Mouse (Mus musculus) forebrain, embryonic 14.5 days (tissue): ENCODE data around the gene Lrrc20. TPM values are rescaled to one million over a fixed set of nuclear protein-coding genes. Genes with fewer than 3 reads are reported as not detected.
A peak's percentile ranks its signal among the peaks of the same experiment; 100 is the strongest.

ENCODE experiments used
- ATAC-seq: fragments of 200-750 bp; cut with Nextera tagmentation; 2 replicates; pipeline ENCODE4 v1.8.0; 2017; ENCODE audit warnings: mild to moderate bottlenecking, moderate library complexity
- DNase-seq: peaks from one replicate; pipeline ENCODE4 v3.0.0-alpha.2; 2015; ENCODE audit warnings: low spot score
- H3K27ac ChIP-seq: fragments of 300-500 bp; sonication (generic); 2 replicates; pipeline ENCODE4 v1.5.1; 2014; ENCODE audit warnings: low read depth, mild to moderate bottlenecking, control low read depth, low read length, moderate library complexity
- H3K27me3 ChIP-seq: fragments of 300-500 bp; sonication (generic); replicated peaks from 2 replicates; pipeline ENCODE4 v1.6.1; 2014; ENCODE audit warnings: low read length, control low read depth, mixed read lengths; ENCODE audit not compliant: control insufficient read depth, insufficient read depth
- H3K36me3 ChIP-seq: fragments of 300-500 bp; sonication (generic); 2 replicates; pipeline ENCODE4 v1.6.1; 2014; ENCODE audit warnings: low read length, control low read depth; ENCODE audit not compliant: control insufficient read depth, insufficient read depth
- H3K4me1 ChIP-seq: fragments of 300-500 bp; sonication (generic); 2 replicates; pipeline ENCODE4 v1.6.1; 2014; ENCODE audit warnings: antibody characterized with exemption, low read length, control low read depth; ENCODE audit not compliant: control insufficient read depth, insufficient read depth
- H3K4me2 ChIP-seq: fragments of 300-500 bp; sonication (generic); 2 replicates; pipeline ENCODE4 v1.6.1; 2014; ENCODE audit warnings: mild to moderate bottlenecking, control low read depth, low read length
- H3K4me3 ChIP-seq: fragments of 300-500 bp; sonication (generic); 2 replicates; pipeline ENCODE4 v1.5.1; 2014; ENCODE audit warnings: low read depth, low read length, control low read depth
- H3K9ac ChIP-seq: fragments of 300-500 bp; sonication (generic); 2 replicates; pipeline ENCODE4 v1.6.1; 2014; ENCODE audit warnings: mild to moderate bottlenecking, low read length, control low read depth, moderate library complexity
- H3K9me3 ChIP-seq: fragments of 300-500 bp; sonication (generic); replicated peaks from 2 replicates; pipeline ENCODE4 v1.6.1; 2016; ENCODE audit warnings: low read length, control low read depth, mixed read lengths; ENCODE audit not compliant: control insufficient read depth
- WGBS: fragments of 180-500 bp; shearing (Covaris S2); extraction: QIAGEN DNeasy Blood & Tissue Kit; methylation state at CpG from one replicate; pipeline ENCODE4 v1.1.7; 2014; 5-methylcytosine and 5-hydroxymethylcytosine counted together
- polyA plus RNA-seq: library from polyadenylated mRNA; unstranded; fragments of >200 nt; fragmentation: Nextera tagmentation; extraction: Ambion mirVana; gene quantifications from 2 replicates; pipeline ENCODE4 v1.2.1, GENCODE M21; 2014

Gene Lrrc20
- polyA plus RNA-seq, 1 experiment from 2014 or later: 21.3 TPM

DNA sequence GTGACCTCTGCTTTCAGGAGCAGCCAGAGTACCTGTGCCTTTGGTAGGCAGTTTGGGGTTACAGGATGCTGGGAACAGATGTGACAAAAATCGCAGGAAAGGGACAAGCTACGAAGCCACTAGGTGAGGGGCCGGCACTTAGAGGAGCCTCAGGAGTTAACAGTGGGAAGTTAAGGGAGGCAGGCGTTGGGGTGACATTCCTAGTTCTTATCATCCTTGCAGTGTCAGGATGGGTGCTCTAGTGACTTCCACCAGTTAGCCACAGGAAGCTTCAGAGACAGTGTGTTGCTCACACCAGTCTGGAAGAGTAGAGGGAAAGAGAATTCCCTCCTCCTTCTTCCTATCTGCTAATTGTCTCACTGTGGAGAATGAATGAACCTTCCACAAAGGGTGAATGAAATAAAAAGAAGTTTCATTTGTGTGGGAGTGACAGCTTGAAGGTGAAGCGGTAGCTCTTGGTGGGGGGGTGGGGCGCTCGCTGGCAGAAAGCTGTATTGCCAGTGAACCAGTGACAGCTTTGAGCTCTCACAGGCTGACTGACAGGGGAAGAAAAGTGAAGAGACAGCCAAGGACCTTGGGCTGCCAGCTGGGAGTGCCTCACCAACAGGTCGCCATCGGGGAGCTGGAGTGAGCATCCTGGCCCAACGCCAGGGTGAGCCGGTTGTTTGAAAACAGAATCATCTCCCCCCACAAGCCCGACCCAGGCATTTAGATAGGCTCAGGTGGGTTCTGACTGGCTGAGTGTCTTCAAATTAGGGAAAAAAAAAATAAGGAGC, 41.9 kb downstream of the Lrrc20 start:
- H3K4me1 ChIP-seq: peaks cover 16% of the 10 kb centered on the region
- H3K27me3 ChIP-seq: no peaks in the 10 kb centered on the region
- no peak overlapping the region for H3K4me2 ChIP-seq
- H3K4me3 ChIP-seq: no peak overlapping the region
- ATAC-seq (peak; percentile 91), DNase-seq (peak; percentile 87)
- no peaks in the 10 kb centered on the region for H3K9me3 ChIP-seq
- 26% methylated on average over 12 of the region's 12 CpGs for WGBS
- no peak overlapping the region for H3K27ac ChIP-seq
- H3K36me3 ChIP-seq: no peaks in the 10 kb centered on the region
- H3K9ac ChIP-seq: no peak overlapping the region

DNA sequence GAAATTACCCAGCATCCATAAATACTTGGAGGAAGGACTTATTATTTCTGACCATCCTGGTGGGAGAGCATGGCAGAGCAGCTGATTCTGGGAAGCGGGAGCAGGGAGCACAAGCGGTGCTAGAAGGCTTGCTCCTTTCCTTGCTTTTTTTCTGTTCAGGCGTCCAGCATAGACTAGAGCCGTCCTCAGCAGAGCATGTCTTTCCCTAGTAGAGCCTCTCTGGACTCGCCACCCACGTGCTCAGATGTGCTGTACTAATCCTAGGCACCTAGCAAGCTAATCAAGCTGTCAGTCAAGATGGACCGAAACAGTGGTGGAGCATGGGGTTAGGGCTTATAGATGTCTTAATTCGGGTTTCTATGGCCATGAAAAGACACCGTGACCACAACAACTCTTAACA, 42.7 kb downstream of the Lrrc20 start:
- no peaks in the 10 kb centered on the region for H3K9me3 ChIP-seq
- no peaks in the 10 kb centered on the region for H3K36me3 ChIP-seq
- ATAC-seq: peak; percentile 18; the same call in 1 of the 2 replicates
- H3K4me2 ChIP-seq: no peak overlapping the region
- DNase-seq: no peak
- H3K4me1 ChIP-seq: peaks cover 14% of the 10 kb centered on the region
- H3K4me3 ChIP-seq: no peak overlapping the region
- 68% methylated on average over 9 of the region's 9 CpGs for WGBS
- peak overlapping the region; percentile 52; the same call in 1 of the 2 replicates for H3K27ac ChIP-seq
- H3K9ac ChIP-seq: no peak overlapping the region
- H3K27me3 ChIP-seq: no peaks in the 10 kb centered on the region

DNA sequence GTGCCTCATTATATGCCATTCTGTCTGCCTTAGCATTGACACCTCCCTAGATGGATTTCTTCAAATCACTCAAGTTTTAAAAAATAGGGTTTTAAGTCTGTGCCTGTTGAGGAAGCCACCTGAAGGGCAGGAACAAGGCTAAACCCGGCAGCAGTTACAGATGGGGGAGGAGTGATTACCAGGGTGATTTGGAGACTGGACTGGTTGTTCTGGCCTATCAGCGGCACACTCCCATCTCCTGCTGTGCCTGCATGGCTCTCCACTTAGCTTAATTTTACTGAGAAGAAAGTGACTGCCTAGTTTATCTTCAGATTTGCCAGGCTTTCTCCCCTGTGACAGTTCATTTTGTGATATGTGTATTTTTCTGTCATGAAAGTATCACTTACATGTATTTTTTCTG, 43.9 kb downstream of the Lrrc20 start:
- no peak overlapping the region for H3K4me2 ChIP-seq
- H3K4me3 ChIP-seq: no peak overlapping the region
- no peak for ATAC-seq
- H3K27ac ChIP-seq: no peak overlapping the region
- WGBS: 57% methylated on average over 2 of the region's 2 CpGs
- peaks cover 14% of the 10 kb centered on the region for H3K4me1 ChIP-seq
- DNase-seq: no peak
- H3K9ac ChIP-seq: no peak overlapping the region
- H3K36me3 ChIP-seq: no peaks in the 10 kb centered on the region
- H3K9me3 ChIP-seq: no peaks in the 10 kb centered on the region
- H3K27me3 ChIP-seq: no peaks in the 10 kb centered on the region

DNA sequence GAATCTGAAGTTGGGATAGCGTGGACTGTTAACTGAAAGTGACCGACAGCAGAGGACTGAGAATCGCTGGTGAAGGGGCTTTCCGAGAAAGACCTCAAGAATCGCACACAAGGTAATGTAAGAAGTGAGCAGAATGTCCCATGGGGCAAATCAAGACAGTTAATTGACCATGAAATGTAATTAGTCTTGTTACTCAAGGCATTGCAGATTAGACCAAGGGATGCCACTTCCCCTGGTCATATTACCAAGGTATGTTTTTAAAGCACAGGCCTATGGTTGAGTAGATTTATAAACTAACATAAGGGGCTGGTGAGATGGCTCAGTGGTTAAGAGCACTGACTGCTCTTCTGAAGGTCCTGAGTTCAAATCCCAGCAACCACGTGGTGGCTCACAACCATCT, 45.1 kb downstream of the Lrrc20 start:
- Histone ChIP-seq H3K4me2 (no peak overlapping the region), H3K36me3 (no peaks in the 10 kb centered on the region), H3K4me3 (no peak overlapping the region), H3K9ac (no peak overlapping the region), H3K9me3 (no peaks in the 10 kb centered on the region), H3K27ac (no peak overlapping the region), H3K4me1 (peaks cover 14% of the 10 kb centered on the region), H3K27me3 (no peaks in the 10 kb centered on the region)
- ATAC-seq: no peak
- DNase-seq: no peak
- WGBS: 81% methylated on average over 6 of the region's 6 CpGs

GRCm38 (mm10) chr10:61530936-61531335, 55.3 kb downstream of the Lrrc20 start:
- DNase-seq (no peak), ATAC-seq (no peak)
- H3K4me1 ChIP-seq: peaks cover 21% of the 10 kb centered on the region
- no peaks in the 10 kb centered on the region for H3K27me3 ChIP-seq
- 89% methylated on average over 3 of the region's 3 CpGs for WGBS
- H3K4me2 ChIP-seq: no peak overlapping the region
- no peak overlapping the region for H3K27ac ChIP-seq
- no peaks in the 10 kb centered on the region for H3K9me3 ChIP-seq
- no peak overlapping the region for H3K9ac ChIP-seq
- peaks cover 10% of the 10 kb centered on the region; the same call in 1 of the 2 replicates for H3K36me3 ChIP-seq
- H3K4me3 ChIP-seq: no peak overlapping the region

- 67% methylated on average over 7 of the region's 7 CpGs for WGBS
Observed at GRCm38 (mm10) chr10:61533285-61533684, 57.7 kb downstream of the Lrrc20 start.

GRCm38 (mm10) chr10:61534371-61535101, 58.9 kb downstream of the Lrrc20 start:
- Histone ChIP-seq H3K27me3 (no peaks in the 10 kb centered on the region), H3K4me2 (0 out of 2 replicates have a peak overlapping the region, but pooled peaks have one; percentile 14), H3K9me3 (no peaks in the 10 kb centered on the region), H3K36me3 (no peaks in the 10 kb centered on the region), H3K4me3 (no peak overlapping the region), H3K9ac (peak overlapping the region; percentile 29), H3K27ac (peak overlapping the region; percentile 91), H3K4me1 (peaks cover 42% of the 10 kb centered on the region)
- peak; percentile 83 for ATAC-seq
- peak; percentile 80 for DNase-seq
- 26% methylated on average over 3 of the region's 3 CpGs for WGBS

More at GRCm38 (mm10) chr10:61533285-61533684, 57.7 kb downstream of the Lrrc20 start:
- no peak for DNase-seq
- Histone ChIP-seq H3K9me3 (no peaks in the 10 kb centered on the region), H3K4me3 (no peak overlapping the region), H3K9ac (no peak overlapping the region), H3K4me2 (no peak overlapping the region), H3K27ac (peak overlapping the region; percentile 6; the same call in 1 of the 2 replicates), H3K27me3 (no peaks in the 10 kb centered on the region), H3K4me1 (peaks cover 36% of the 10 kb centered on the region), H3K36me3 (peaks cover 2% of the 10 kb centered on the region; the same call in 1 of the 2 replicates)
- ATAC-seq: no peak

DNA sequence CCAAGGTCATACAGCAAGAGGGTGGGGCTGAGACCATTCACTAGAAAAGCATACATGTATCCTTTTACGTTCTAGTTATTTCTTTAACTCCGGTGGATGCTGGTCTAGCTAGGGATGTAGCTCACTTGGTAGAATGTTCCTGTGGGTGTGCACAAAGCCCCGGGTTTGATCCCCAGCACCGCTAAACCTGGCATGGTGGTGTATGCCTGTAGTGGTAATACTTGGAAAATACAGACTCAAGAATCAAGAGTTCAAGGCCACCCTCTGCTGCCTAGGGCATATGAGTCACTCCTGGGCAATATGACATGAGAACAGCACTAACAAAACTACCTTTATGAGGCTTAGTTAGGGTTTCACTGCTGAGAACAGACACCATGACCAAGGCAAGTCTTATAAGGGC, 59.8 kb downstream of the Lrrc20 start:
- WGBS: 79% methylated on average over 4 of the region's 4 CpGs
- peaks cover 42% of the 10 kb centered on the region for H3K4me1 ChIP-seq

More for the DNA sequence above, 59.8 kb downstream of the Lrrc20 start:
- ATAC-seq (no peak), DNase-seq (no peak)
- Histone ChIP-seq H3K27ac (peak overlapping the region; percentile 91), H3K9me3 (no peaks in the 10 kb centered on the region), H3K4me2 (no peak overlapping the region), H3K9ac (no peak overlapping the region), H3K36me3 (no peaks in the 10 kb centered on the region), H3K27me3 (no peaks in the 10 kb centered on the region), H3K4me3 (no peak overlapping the region)
